Mouse (Mus musculus): ENCODE measurements around the gene Gm20388. TPM values are rescaled to one million over a fixed set of nuclear protein-coding genes. Genes with fewer than 3 reads are reported as not detected.
A peak's percentile ranks its signal among the peaks of the same experiment; 100 is the strongest.

Gene Gm20388
- polyA plus RNA-seq, 1 experiment = 10.6 TPM

GRCm38 (mm10) chr8:122764790-122765474 is 2854.3 kb downstream of the Gm20388 start:
- H3K4me3 ChIP-seq (replicated peaks; ENCODE audit: control insufficient read depth, low read depth, low read length) = no peak overlapping the region
- 38% methylated on average over 7 of the region's 7 CpGs for WGBS
- TF ChIP-seq CTCF (IDR thresholded peaks at IDR 0.05; ENCODE audit: control insufficient read depth, insufficient read depth, low read length) = no peak
- H3K4me1 ChIP-seq (ENCODE audit: control insufficient read depth, insufficient read depth, low read length) = peaks cover 6% of the 10 kb centered on the region
- no peak overlapping the region for H3K27ac ChIP-seq (ENCODE audit: control insufficient read depth, insufficient read depth, low read depth, low read length, poor library complexity)

- 78% methylated on average over 5 of the region's 5 CpGs for WGBS
- H3K4me1 ChIP-seq (ENCODE audit: control insufficient read depth, insufficient read depth, low read length) = peaks cover 4% of the 10 kb centered on the region
- H3K27ac ChIP-seq (ENCODE audit: control insufficient read depth, insufficient read depth, low read depth, low read length, poor library complexity) = no peak overlapping the region
- H3K4me3 ChIP-seq (replicated peaks; ENCODE audit: control insufficient read depth, low read depth, low read length) = no peak overlapping the region
- no peak for TF ChIP-seq CTCF (IDR thresholded peaks at IDR 0.05; ENCODE audit: control insufficient read depth, insufficient read depth, low read length)
- no peak for TF ChIP-seq POLR2A (IDR thresholded peaks at IDR 0.05; ENCODE audit: borderline replicate concordance, control insufficient read depth, low read depth, low read length)
Observed at GRCm38 (mm10) chr8:122766189-122766588, 2855.5 kb downstream of the Gm20388 start.

- peaks cover 4% of the 10 kb centered on the region for H3K4me1 ChIP-seq (ENCODE audit: control insufficient read depth, insufficient read depth, low read length)
- WGBS = 74% methylated on average over 8 of the region's 8 CpGs
- H3K4me3 ChIP-seq (replicated peaks; ENCODE audit: control insufficient read depth, low read depth, low read length) = no peak overlapping the region
- no peak overlapping the region for H3K27ac ChIP-seq (ENCODE audit: control insufficient read depth, insufficient read depth, low read depth, low read length, poor library complexity)
- TF ChIP-seq CTCF (IDR thresholded peaks at IDR 0.05; ENCODE audit: control insufficient read depth, insufficient read depth, low read length) = no peak
- no peak for TF ChIP-seq POLR2A (IDR thresholded peaks at IDR 0.05; ENCODE audit: borderline replicate concordance, control insufficient read depth, low read depth, low read length)
Observed at GRCm38 (mm10) chr8:122766647-122767200, 2856.1 kb downstream of the Gm20388 start.

- no peak for TF ChIP-seq POLR2A (IDR thresholded peaks at IDR 0.05; ENCODE audit: borderline replicate concordance, control insufficient read depth, low read depth, low read length)
- no peak for TF ChIP-seq CTCF (IDR thresholded peaks at IDR 0.05; ENCODE audit: control insufficient read depth, insufficient read depth, low read length)
- no peak overlapping the region for H3K4me3 ChIP-seq (replicated peaks; ENCODE audit: control insufficient read depth, low read depth, low read length)
- WGBS = 20% methylated on average over 9 of the region's 9 CpGs
- no peak overlapping the region for H3K27ac ChIP-seq (ENCODE audit: control insufficient read depth, insufficient read depth, low read depth, low read length, poor library complexity)
- peaks cover 3% of the 10 kb centered on the region for H3K4me1 ChIP-seq (ENCODE audit: control insufficient read depth, insufficient read depth, low read length)
Observed at GRCm38 (mm10) chr8:122767229-122767628, 2856.6 kb downstream of the Gm20388 start.

- Histone ChIP-seq H3K4me3 (replicated peaks; ENCODE audit: control insufficient read depth, low read depth, low read length) (no peak overlapping the region), H3K27ac (ENCODE audit: control insufficient read depth, insufficient read depth, low read depth, low read length, poor library complexity) (no peak overlapping the region), H3K4me1 (ENCODE audit: control insufficient read depth, insufficient read depth, low read length) (no peaks in the 10 kb centered on the region; the same call in none of the 2 replicates)
- TF ChIP-seq CTCF (IDR thresholded peaks at IDR 0.05; ENCODE audit: control insufficient read depth, insufficient read depth, low read length) (no peak), POLR2A (IDR thresholded peaks at IDR 0.05; ENCODE audit: borderline replicate concordance, control insufficient read depth, low read depth, low read length) (no peak)
- 73% methylated on average over 24 of the region's 24 CpGs for WGBS
Observed at GRCm38 (mm10) chr8:122769251-122770058, 2858.8 kb downstream of the Gm20388 start.

- H3K4me3 ChIP-seq (replicated peaks; ENCODE audit: control insufficient read depth, low read depth, low read length) = no peak overlapping the region
- H3K4me1 ChIP-seq (ENCODE audit: control insufficient read depth, insufficient read depth, low read length) = no peaks in the 10 kb centered on the region; the same call in 1 of the 2 replicates
- no peak overlapping the region for H3K27ac ChIP-seq (ENCODE audit: control insufficient read depth, insufficient read depth, low read depth, low read length, poor library complexity)
- WGBS = 49% methylated on average over 10 of the region's 10 CpGs
- TF ChIP-seq CTCF (IDR thresholded peaks at IDR 0.05; ENCODE audit: control insufficient read depth, insufficient read depth, low read length) (no peak), POLR2A (IDR thresholded peaks at IDR 0.05; ENCODE audit: borderline replicate concordance, control insufficient read depth, low read depth, low read length) (no peak)
Observed at GRCm38 (mm10) chr8:122772431-122773060, 2861.9 kb downstream of the Gm20388 start.

GRCm38 (mm10) chr8:122775285-122776155 is 2864.9 kb downstream of the Gm20388 start, which contains the start of gene Acsf3:
Acsf3 (plus strand) TSS chr8:122775486.
- H3K4me1 ChIP-seq (ENCODE audit: control insufficient read depth, insufficient read depth, low read length) = no peaks in the 10 kb centered on the region; the same call in 1 of the 2 replicates
- TF ChIP-seq CTCF (IDR thresholded peaks at IDR 0.05; ENCODE audit: control insufficient read depth, insufficient read depth, low read length) = no peak
- TF ChIP-seq POLR2A (IDR thresholded peaks at IDR 0.05; ENCODE audit: borderline replicate concordance, control insufficient read depth, low read depth, low read length) = no peak
- peak within 1 kb of the TSS; percentile 79 for H3K4me3 ChIP-seq (replicated peaks; ENCODE audit: control insufficient read depth, low read depth, low read length)
- WGBS = 2% methylated on average over 50 of the region's 50 CpGs
- H3K27ac ChIP-seq (ENCODE audit: control insufficient read depth, insufficient read depth, low read depth, low read length, poor library complexity) = no peak within 1 kb of the TSS

Data from bone marrow, adult 2 months (tissue).